Mouse (Mus musculus) adrenal gland, postnatal 4 days (tissue): Measurements from ENCODE around the gene Cyb561a3. TPM values are rescaled to one million over a fixed set of nuclear protein-coding genes. Genes with fewer than 3 reads are reported as not detected.
"Not testable (repeated sequence)": the region's sequence is repeated elsewhere in the genome, so short reads cannot be mapped to it uniquely, and the experiment has no call there.

Experiments used
- DNase-seq, 2 experiments: peaks; one replicate each; pipeline ENCODE4 v3.0.0; 2021 to 2022; ENCODE audit warnings: low spot score in 2 of 2, mixed read lengths in 2 of 2
- long read RNA-seq, 2 experiments: library from polyadenylated mRNA; stranded (forward); transcript quantifications; one replicate each; pipeline ENCODE4 v2.0.0; 2021
- total RNA-seq, 2 experiments: library from RNA; stranded (reverse); gene quantifications; 2 replicates each; pipeline ENCODE4 v1.2.3; 2021

Gene Cyb561a3
- 10 to 100 TPM; 14.7 to 17.3 TPM for total RNA-seq
- long read RNA-seq, experiment 1, partial matches to known transcripts = 3 of 17 reads
- long read RNA-seq, experiment 1, other reads (novel, unspliced or antisense) = 8 of 17 reads
- long read RNA-seq, experiment 2, transcript Cyb561a3-209 (8 exons, 3,130 nt) = major isoform, 10 of 39 reads
- long read RNA-seq, experiment 2, partial matches to known transcripts = 0 of 39 reads
- long read RNA-seq, experiment 2, other reads (novel, unspliced or antisense) = 23 of 39 reads

- DNase-seq = peak; percentile 58 to 84
These were observed at the start of gene Cyb561a3, which contains the start of gene Tmem138 for GRCm38 (mm10) chr19:10576690-10577561. Cyb561a3 (plus strand) TSS chr19:10577172. Tmem138 (minus strand) TSS chr19:10577362.

- no peak for DNase-seq
These were observed 46.9 kb upstream of the Cyb561a3 start for GRCm38 (mm10) chr19:10530082-10530481.

- DNase-seq = no peak
These were observed 37.5 kb upstream of the Cyb561a3 start for GRCm38 (mm10) chr19:10539454-10539853.

- peak; percentile 60 to 63 for DNase-seq
These were observed 21.1 kb upstream of the Cyb561a3 start, which contains the start of gene Tmem216 for GRCm38 (mm10) chr19:10555624-10556510. Tmem216 (minus strand) TSS chr19:10556238.

GRCm38 (mm10) chr19:10557001-10557400 lies 20.0 kb upstream of the Cyb561a3 start:
- no peak for DNase-seq

GRCm38 (mm10) chr19:10557430-10557829 lies 19.5 kb upstream of the Cyb561a3 start:
- DNase-seq = no peak

GRCm38 (mm10) chr19:10557837-10558375 lies 19.1 kb upstream of the Cyb561a3 start:
- DNase-seq = not testable (repeated sequence)

- DNase-seq = no peak
These were observed 16.9 kb upstream of the Cyb561a3 start for GRCm38 (mm10) chr19:10560108-10560507.

- DNase-seq = no peak
These were observed 15.2 kb upstream of the Cyb561a3 start for GRCm38 (mm10) chr19:10561558-10562314.

GRCm38 (mm10) chr19:10562351-10562750 lies 14.6 kb upstream of the Cyb561a3 start:
- DNase-seq = no peak

GRCm38 (mm10) chr19:10564278-10564677 lies 12.7 kb upstream of the Cyb561a3 start:
- no peak for DNase-seq

- DNase-seq = no peak
These were observed 11.8 kb upstream of the Cyb561a3 start for GRCm38 (mm10) chr19:10565217-10565616.

GRCm38 (mm10) chr19:10569627-10570026 lies 7.3 kb upstream of the Cyb561a3 start:
- no peak for DNase-seq

- DNase-seq = no peak
These were observed 3.1 kb downstream of the Cyb561a3 start for GRCm38 (mm10) chr19:10580102-10580501.

- no peak for DNase-seq
These were observed 3.8 kb downstream of the Cyb561a3 start for GRCm38 (mm10) chr19:10580761-10581160.

GRCm38 (mm10) chr19:10581984-10582383 lies 5.0 kb downstream of the Cyb561a3 start:
- DNase-seq = no peak

- no peak for DNase-seq
These were observed 6.7 kb downstream of the Cyb561a3 start for GRCm38 (mm10) chr19:10583550-10584146.

- DNase-seq = no peak
These were observed 8.1 kb downstream of the Cyb561a3 start for GRCm38 (mm10) chr19:10585112-10585511.

- DNase-seq = no peak
These were observed 10.3 kb downstream of the Cyb561a3 start for GRCm38 (mm10) chr19:10587231-10587630.
